Mouse (Mus musculus) lung, postnatal 36 days (tissue): Measurements from ENCODE around the gene Il6.
"Not testable (repeated sequence)": the region's sequence is repeated elsewhere in the genome, so short reads cannot be mapped to it uniquely, and the experiment has no call there.

Experiments
- DNase-seq: peaks from one replicate; pipeline ENCODE4 v3.0.0; 2022; ENCODE audit warnings: mixed read lengths

The Il6 gene

DNA sequence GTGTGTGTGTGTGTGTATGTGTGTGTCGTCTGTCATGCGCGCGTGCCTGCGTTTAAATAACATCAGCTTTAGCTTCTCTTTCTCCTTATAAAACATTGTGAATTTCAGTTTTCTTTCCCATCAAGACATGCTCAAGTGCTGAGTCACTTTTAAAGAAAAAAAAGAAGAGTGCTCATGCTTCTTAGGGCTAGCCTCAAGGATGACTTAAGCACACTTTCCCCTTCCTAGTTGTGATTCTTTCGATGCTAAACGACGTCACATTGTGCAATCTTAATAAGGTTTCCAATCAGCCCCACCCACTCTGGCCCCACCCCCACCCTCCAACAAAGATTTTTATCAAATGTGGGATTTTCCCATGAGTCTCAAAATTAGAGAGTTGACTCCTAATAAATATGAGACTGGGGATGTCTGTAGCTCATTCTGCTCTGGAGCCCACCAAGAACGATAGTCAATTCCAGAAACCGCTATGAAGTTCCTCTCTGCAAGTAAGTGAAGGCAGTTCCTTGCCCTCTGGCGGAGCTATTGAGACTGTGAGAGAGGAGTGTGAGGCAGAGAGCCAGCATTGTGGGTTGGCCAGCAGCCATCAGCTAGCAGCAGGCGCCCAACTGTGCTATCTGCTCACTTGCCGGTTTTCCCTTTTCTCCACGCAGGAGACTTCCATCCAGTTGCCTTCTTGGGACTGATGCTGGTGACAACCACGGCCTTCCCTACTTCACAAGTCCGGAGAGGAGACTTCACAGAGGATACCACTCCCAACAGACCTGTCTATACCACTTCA lies at the start of gene Il6:
TSS of gene Il6 (plus strand) at position 389 of the 778 bp plus-strand sequence.
- peak; percentile 91 for DNase-seq

DNA sequence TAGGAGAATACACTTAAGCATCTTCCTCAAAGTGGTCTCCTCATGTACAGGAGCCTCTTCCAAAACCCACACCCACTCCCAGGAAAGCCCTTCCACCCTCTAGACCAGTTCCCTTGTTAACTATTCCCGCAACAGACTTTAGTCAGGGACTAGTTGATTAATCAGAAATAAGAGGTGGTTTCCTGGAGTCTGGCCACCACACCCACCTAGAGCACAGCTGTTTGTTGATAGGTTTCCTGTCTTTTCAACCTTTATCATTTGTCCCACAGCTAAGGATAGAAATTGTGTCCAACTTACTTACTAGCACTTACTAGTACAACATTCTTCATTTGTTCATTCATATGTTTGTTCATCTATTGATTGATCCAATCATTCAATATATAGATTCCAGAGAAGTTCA lies 49.4 kb upstream of the Il6 start:
- DNase-seq: no peak

DNA sequence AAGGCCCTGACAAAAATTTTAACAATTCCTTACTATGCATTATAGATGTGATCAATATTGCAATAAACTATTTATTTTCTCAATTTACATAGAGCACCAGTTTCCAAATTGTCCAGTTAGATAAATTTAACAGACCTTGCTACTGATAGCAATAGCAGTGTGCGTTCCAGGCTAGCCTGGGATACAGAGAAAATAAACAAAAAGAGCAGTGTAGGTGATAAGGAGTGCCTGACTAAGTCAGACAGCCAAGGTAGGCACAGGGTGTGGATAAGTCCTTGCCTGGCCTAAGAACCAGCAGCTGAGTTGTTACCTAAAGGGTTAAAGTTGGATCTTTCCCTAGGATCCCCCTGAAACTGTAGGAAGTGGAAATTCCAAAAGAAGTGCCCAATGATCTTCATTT lies 42.7 kb upstream of the Il6 start:
- DNase-seq: no peak

DNA sequence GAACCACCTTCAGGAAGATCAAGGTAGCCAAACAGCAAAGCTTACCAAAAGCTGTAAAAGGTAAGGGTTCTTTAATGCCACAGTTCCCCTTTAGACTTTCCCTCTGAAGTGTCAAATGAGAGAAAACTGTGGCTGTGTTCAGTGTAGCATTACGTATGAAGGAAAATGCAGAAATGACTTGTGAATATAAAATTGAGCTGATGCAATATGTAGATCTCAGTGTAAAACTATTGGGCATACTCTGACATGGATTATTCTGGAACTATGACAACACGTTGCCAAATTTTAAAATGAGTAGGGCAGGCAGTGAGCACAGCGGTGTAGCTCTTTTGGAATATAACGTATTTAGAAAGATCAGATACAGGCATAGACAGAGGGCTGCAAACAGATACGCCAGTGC lies 40.1 kb upstream of the Il6 start:
- DNase-seq: no peak

DNA sequence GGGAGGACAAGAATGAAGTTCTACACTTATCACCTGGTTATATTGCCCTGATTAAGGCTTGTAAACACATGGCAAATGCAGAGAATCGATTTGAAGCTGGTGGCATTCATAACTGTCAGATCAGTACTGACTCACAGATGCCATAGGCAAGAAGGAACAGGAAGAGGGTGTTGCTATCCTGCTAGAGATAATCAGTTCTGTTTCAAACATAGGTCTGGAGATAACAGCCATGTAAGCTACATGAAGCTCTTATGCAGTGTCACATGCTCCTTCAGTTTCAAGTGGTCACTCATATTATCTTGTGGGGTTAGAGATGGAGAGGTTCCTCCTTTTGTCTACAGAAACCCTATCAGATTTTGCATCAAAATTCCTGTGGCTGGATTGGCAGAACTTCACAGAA lies 39.4 kb upstream of the Il6 start:
- DNase-seq: no peak

DNA sequence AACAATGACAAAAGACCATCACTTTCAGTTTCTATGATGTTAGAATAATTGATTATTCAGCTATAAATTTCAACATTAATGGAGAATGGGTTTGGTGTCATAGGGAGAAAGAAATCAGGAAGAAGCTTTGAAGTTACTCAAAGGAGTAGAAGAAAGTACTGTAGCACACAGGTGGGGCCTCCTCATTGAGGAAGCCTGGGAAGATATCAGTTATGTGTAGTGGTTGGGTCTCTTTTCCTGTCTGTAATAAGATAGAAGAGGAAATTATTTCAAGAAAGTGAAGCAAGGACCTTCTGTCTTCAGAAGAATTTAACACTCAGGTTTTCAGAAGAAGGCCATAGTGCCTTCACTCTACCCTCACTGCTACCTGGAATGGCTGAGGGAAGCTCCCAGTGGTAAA lies 38.8 kb upstream of the Il6 start:
- no peak for DNase-seq

DNA sequence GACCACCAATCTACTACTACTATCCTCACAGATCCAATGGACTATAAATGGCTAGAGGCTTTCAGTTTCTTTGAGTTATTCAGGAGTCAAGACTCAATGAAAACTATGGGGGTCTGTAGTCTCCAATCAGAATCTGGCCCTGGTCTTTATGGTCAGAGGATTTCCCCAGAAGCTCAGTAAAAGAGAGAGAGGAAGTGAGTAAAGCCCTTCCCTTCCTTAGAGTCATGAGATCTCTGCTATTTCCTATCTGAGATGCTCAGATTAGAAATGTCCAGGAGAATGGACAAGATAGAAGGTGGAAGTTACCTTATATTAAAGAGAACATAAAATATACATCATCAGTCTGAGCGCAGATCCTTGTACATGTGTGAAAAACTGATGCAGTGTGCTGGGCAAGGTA lies 19.3 kb upstream of the Il6 start:
- no peak for DNase-seq

DNA sequence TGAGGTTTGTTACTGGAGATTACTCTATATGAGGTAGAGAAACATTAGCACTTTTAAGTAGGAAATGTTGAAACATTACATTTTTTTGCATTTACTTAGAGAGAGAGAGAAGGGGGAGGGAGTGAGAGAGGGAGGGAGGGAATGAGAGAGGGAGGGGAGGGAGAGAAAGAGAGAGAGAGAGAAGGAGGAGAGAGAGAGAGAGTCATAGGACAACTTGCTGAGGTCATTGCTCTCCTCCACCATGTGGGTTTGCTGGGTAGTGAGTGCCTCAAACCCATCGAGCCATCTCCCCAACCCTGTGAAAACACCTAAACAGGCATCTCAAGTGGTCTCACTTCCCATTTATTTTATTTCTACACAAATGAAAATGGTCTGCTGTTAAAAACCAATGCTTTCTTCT lies 18.6 kb upstream of the Il6 start:
- no peak for DNase-seq

DNA sequence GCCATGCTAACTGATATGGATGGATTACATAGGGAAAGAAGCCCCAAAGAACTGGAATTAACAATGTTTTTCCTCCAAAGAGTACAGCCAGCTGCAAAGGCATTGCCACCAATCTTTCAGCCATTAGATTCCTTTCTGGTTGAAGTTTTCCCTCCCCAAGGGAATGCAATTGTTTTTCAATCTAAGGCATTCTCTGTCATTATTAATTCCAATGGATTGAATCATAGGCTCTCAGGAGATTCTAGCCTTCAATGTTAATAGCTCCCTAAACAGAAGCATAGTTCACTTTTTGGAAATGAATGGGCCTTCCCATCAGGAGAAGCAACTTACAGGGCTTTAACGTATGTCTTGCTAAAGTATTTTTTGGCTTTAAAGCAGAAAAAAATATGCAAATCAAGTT lies 15.6 kb upstream of the Il6 start:
- DNase-seq: no peak

DNA sequence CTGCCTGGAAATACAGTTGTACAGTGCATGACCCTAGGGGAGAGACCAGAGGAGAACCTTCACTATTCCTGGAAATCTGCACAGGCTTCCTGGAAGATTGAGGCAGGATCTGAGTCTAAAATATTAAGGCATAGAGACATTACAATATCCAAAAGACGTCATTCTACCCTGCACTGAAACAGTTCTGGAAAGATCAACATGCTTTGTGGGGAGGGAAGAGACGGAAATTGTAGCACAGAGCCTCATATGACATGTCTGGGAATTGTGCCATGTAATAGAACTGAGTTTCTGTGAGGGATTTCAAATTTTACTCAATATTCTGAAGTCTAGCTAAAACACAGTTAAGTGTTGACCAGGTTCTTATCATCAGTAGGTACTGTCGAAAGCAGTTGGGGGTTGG lies 12.0 kb upstream of the Il6 start:
- no peak for DNase-seq

DNA sequence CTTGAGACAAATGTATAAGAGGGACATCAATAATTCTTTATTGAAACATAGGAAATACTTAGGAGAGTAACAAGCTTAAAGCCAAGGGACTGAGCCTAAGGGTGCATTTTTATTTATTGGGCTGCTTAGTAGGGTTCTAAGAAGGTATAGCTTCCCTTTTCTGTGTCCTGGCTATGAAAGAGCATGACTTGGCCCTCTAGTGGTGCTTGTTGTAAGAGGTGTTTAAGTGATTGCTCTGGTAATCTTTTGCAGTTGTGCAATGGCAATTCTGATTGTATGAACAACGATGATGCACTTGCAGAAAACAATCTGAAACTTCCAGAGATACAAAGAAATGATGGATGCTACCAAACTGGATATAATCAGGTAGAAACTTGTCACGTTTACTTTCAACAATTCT lies 1.7 kb downstream of the Il6 start:
- peak; percentile 78 for DNase-seq

DNA sequence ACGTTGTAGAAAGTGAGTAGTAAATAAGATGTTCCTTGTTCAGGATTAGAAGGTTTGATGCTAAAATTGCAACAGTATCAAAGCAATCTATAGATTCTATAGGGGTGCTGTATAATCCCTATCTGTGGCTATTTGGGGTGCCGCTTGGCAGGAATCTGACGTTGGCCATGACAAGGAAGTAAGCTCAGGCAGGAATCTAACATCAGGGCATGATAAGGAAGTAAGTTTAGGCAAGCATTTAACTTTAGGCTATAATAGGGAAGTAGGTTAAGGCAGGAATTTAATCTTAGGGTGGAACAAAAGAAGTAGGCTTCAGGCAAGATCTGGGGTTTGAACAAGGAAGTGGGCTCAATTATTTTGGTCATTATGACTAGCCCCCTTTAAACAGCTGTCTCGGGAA lies 22.9 kb downstream of the Il6 start:
- not testable (repeated sequence) for DNase-seq

DNA sequence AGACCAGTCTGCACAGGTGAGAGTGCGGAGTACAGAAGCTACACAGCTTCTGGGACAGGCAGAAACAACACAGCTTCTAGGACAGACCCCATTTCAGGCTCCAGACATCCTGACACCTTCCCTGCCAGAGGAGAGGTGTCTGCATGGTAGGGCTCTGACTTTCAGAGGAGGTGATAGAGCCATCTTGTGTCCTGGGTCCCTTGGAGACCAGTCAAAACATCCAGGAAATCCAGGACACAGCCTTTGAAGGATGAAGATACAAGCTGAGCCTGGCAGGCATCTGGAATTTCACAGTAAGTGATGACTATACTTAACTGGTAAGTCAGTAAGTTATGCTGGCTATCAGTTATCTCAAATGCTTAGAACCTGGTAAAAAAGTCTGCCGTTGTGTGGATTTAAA lies 24.2 kb downstream of the Il6 start:
- not testable (repeated sequence) for DNase-seq

DNA sequence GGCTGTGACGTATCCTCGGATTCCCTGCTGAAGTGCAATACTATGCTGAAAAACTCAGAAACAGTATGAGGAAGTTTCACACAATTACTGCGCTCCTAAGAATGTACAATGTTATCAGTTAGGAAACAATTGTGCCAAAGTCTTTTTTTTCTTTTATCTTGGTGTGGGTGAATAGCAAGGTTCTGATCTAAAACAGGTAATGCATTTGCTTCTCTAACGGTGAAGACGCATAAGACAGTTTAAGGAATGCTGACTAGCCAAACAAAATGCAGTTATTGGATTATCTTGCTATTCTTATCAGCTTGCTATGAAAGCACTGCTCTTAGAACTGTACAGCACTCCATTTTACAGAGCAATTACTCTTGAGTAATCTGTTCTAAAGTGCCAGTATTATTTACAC lies 26.4 kb downstream of the Il6 start:
- DNase-seq: not testable (repeated sequence)

DNA sequence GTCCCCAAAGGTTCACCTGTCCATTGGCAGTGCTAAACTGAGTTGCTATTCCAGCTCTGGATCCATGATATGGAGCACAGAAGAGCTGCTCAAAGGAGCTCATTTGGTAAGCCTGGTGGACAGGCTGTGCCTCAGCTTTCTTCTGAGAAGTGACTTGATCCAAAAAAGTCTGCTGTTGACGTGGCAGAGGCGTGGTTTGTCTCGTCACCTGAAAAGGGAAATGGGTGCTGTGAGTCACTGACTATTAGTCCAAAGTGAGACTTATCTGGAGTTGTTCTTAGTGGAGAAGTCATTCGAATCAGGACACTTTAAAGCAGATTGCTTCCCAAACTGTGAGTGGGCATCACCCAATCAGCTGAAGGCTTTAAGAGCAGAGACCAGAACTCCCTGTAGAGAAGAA lies 26.9 kb downstream of the Il6 start:
- peak; percentile 10 for DNase-seq

DNA sequence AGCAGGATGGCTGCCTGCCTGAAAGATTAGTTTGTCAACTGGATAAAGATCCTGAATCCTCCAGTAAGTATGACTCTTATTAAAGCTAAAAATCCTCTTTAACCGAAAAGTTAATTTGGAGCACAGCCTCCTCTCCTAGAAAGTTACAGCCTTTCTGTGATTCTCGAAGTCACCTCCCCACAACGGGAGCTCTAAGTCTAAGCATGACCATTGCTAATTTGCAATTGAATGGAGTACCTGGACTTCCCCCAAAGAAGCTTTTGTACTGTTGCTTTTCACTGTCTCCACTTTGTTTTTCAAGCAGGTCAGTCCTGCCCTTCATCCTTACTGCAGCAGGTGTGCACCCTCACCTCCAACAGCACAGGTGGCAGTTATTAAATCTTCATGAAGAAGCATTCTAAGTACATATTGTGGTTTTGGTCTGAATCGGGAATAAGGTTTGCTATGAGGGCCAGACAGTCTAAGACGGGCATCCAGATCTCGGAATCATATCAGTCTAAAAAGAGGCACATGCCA lies 45.4 kb downstream of the Il6 start:
- DNase-seq: no peak

DNA sequence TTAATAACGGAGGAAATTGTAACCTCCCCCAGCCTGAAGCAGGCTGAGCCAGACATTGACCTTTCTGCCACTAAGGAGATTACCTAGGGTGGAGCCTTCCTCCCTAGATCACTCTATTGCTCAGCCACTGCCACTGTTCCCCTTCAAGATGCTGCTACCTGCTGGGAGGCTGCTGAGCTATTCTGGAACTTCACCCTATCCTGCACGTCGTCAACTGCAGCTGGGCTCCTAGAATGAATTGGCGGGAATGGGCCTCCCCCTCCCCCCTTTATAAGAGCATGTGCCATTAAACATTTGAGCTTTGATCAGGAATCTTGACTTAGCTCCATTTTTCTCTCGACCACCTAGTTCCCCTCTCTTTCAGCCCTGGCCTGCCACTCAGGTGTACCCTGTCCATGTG lies 46.7 kb downstream of the Il6 start:
- DNase-seq: not testable (repeated sequence)

DNA sequence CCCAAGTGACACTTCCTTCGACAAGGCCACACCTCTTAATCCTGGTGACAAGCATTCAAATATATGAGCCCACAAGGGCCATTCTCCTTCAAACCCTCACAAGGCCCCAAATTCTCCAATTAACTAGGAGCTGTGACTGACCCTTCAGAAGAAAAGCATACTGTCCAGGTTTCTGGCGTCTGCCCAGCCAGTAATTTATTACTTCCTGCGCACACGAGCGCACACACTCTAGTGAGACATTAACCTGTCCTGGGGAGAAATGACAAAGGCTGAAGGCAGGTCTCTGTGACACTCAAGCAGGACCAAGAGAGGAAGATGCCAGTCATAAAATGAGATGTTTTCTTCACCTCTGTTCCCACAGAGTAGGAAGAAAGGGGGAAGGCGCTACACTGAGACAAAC lies 54.8 kb downstream of the Il6 start:
- DNase-seq: no peak
